Mouse (Mus musculus) lung, postnatal 0 days (tissue): ENCODE results near the gene Cx3cl1. TPM values are rescaled to one million over a fixed set of nuclear protein-coding genes. Genes with fewer than 3 reads are reported as not detected.

Source experiments
- ATAC-seq: fragments of 200-750 bp; cut with Nextera tagmentation; 2 replicates; pipeline ENCODE4 v1.8.0; 2017; ENCODE audit warnings: moderate library complexity
- DNase-seq: peaks from one replicate; pipeline ENCODE4 v3.0.0-alpha.2; 2016; ENCODE audit warnings: low spot score
- H3K27ac ChIP-seq: fragments of 300-500 bp; sonication (generic); 2 replicates; pipeline ENCODE4 v1.5.1; 2014; ENCODE audit warnings: antibody characterized with exemption, mild to moderate bottlenecking, low read length, mixed read lengths
- H3K27me3 ChIP-seq: fragments of 300-500 bp; sonication (generic); replicated peaks from 2 replicates; pipeline ENCODE4 v1.6.1; 2014; ENCODE audit warnings: low read length, mixed read lengths; ENCODE audit not compliant: insufficient read depth
- H3K36me3 ChIP-seq: fragments of 300-500 bp; sonication (generic); 2 replicates; pipeline ENCODE4 v1.6.1; 2014; ENCODE audit warnings: low read length, mixed read lengths; ENCODE audit not compliant: insufficient read depth
- H3K4me1 ChIP-seq: fragments of 300-500 bp; sonication (generic); 2 replicates; pipeline ENCODE4 v1.6.1; 2014; ENCODE audit warnings: antibody characterized with exemption, low read depth, low read length, mixed read lengths; ENCODE audit not compliant: insufficient read depth
- H3K4me2 ChIP-seq: fragments of 300-500 bp; sonication (generic); replicated peaks from 2 replicates; pipeline ENCODE4 v1.6.1; 2014; ENCODE audit warnings: low read depth, mild to moderate bottlenecking, low read length, moderate library complexity, mixed read lengths
- H3K4me3 ChIP-seq: fragments of 300-500 bp; sonication (generic); 2 replicates; pipeline ENCODE4 v1.5.1; 2014; ENCODE audit warnings: low read depth, low read length
- H3K9ac ChIP-seq: fragments of 300-500 bp; sonication (generic); replicated peaks from 2 replicates; pipeline ENCODE4 v1.6.1; 2014; ENCODE audit warnings: low read depth, mild to moderate bottlenecking
- H3K9me3 ChIP-seq: fragments of 300-500 bp; sonication (generic); 2 replicates; pipeline ENCODE4 v1.6.1; 2016; ENCODE audit warnings: low read length, mixed read lengths
- CTCF ChIP-seq: IDR thresholded peaks from 2 replicates; pipeline ENCODE4 v1.5.1; 2016; ENCODE audit warnings: antibody characterized with exemption, mild to moderate bottlenecking
- EP300 ChIP-seq: IDR thresholded peaks from 2 replicates; pipeline ENCODE4 v1.6.1; 2016; ENCODE audit warnings: antibody characterized with exemption, mild to moderate bottlenecking, control low read depth
- WGBS: fragments of 180-500 bp; shearing (Covaris S2); extraction: QIAGEN DNeasy Blood & Tissue Kit; methylation state at CpG from one replicate; pipeline ENCODE4 v1.1.7; 2014; 5-methylcytosine and 5-hydroxymethylcytosine counted together
- polyA plus RNA-seq: library from polyadenylated mRNA; unstranded; fragments of >200 nt; fragmentation: Nextera tagmentation; extraction: Ambion mirVana; gene quantifications from 2 replicates; pipeline ENCODE4 v1.2.1, GENCODE M21; 2015

Gene Cx3cl1
- polyA plus RNA-seq, 1 experiment from 2014 or later, result 8.3 TPM

GRCm38 (mm10) chr8:94825170-94825569, 53.4 kb downstream of the Cx3cl1 start:
- H3K9ac ChIP-seq, result no peak overlapping the region
- no peak overlapping the region for H3K27ac ChIP-seq
- H3K36me3 ChIP-seq, result peaks cover 32% of the 10 kb centered on the region
- H3K9me3 ChIP-seq, result no peaks in the 10 kb centered on the region
- no peak for TF ChIP-seq CTCF
- no peak for TF ChIP-seq EP300
- DNase-seq (no peak), ATAC-seq (no peak)
- H3K27me3 ChIP-seq, result no peaks in the 10 kb centered on the region
- no peak overlapping the region for H3K4me3 ChIP-seq
- H3K4me2 ChIP-seq, result no peak overlapping the region
- no peaks in the 10 kb centered on the region for H3K4me1 ChIP-seq
- 71% methylated on average over 6 of the region's 6 CpGs for WGBS

GRCm38 (mm10) chr8:94826210-94826609, 54.4 kb downstream of the Cx3cl1 start:
- no peak for DNase-seq
- H3K4me1 ChIP-seq, result no peaks in the 10 kb centered on the region
- no peak for ATAC-seq
- H3K36me3 ChIP-seq, result peaks cover 32% of the 10 kb centered on the region
- H3K9me3 ChIP-seq, result no peaks in the 10 kb centered on the region
- WGBS, result 92% methylated on average over 5 of the region's 5 CpGs
- H3K27me3 ChIP-seq, result no peaks in the 10 kb centered on the region
- H3K4me2 ChIP-seq, result no peak overlapping the region
- H3K4me3 ChIP-seq, result no peak overlapping the region
- H3K27ac ChIP-seq, result no peak overlapping the region
- no peak overlapping the region for H3K9ac ChIP-seq
- TF ChIP-seq EP300 (no peak), CTCF (no peak)

- Histone ChIP-seq H3K9ac (no peak overlapping the region), H3K4me3 (no peak overlapping the region), H3K4me2 (no peak overlapping the region), H3K27me3 (no peaks in the 10 kb centered on the region), H3K9me3 (no peaks in the 10 kb centered on the region), H3K27ac (no peak overlapping the region), H3K4me1 (no peaks in the 10 kb centered on the region), H3K36me3 (peaks cover 22% of the 10 kb centered on the region)
- DNase-seq (no peak), ATAC-seq (no peak)
- 78% methylated on average over 6 of the region's 6 CpGs for WGBS
- TF ChIP-seq EP300, result no peak
- TF ChIP-seq CTCF, result no peak
Measured at GRCm38 (mm10) chr8:94828284-94828683, 56.5 kb downstream of the Cx3cl1 start.

Other genes starting within 250 kb of the Cx3cl1 start
- 8.6 and 9.2 TPM in 2 replicates for gene Cpne2, start 239.0 kb upstream of the Cx3cl1 start, polyA plus RNA-seq
- gene Rspry1, start 170.1 kb upstream of the Cx3cl1 start, polyA plus RNA-seq, result 19.4 and 21.3 TPM in 2 replicates
- 40.9 and 47.7 TPM in 2 replicates for gene Fam192a, start 170.0 kb upstream of the Cx3cl1 start, polyA plus RNA-seq
- 120 and 135 TPM in 2 replicates for gene Arl2bp, start 105.4 kb upstream of the Cx3cl1 start, polyA plus RNA-seq
- gene Pllp, start 75.7 kb upstream of the Cx3cl1 start, polyA plus RNA-seq, result 22.8 and 29.1 TPM in 2 replicates
- 0.45 TPM in 2 replicates for gene Ccl22, start 26.4 kb upstream of the Cx3cl1 start, polyA plus RNA-seq
- 5.7 and 9.1 TPM in 2 replicates for gene Ccl17, start 38.4 kb downstream of the Cx3cl1 start, polyA plus RNA-seq
- 47.1 and 51.4 TPM in 2 replicates for gene Coq9, start 66.3 kb downstream of the Cx3cl1 start, polyA plus RNA-seq
- gene Ciapin1, start 66.3 kb downstream of the Cx3cl1 start, polyA plus RNA-seq, result 66.7 and 74.5 TPM in 2 replicates
- 98.4 and 103 TPM in 2 replicates for gene Polr2c, start 85.4 kb downstream of the Cx3cl1 start, polyA plus RNA-seq
- gene Dok4, start 104.3 kb downstream of the Cx3cl1 start, polyA plus RNA-seq, result 42.7 and 47.5 TPM in 2 replicates
- 14.6 and 17.2 TPM in 2 replicates for gene Ccdc102a, start 146.1 kb downstream of the Cx3cl1 start, polyA plus RNA-seq
- gene Adgrg5, start 151.7 kb downstream of the Cx3cl1 start, polyA plus RNA-seq, result 0.19 and 0.31 TPM in 2 replicates
- gene Adgrg1, start 202.7 kb downstream of the Cx3cl1 start, polyA plus RNA-seq, result 33.9 and 39.0 TPM in 2 replicates
- gene Adgrg3, start 245.7 kb downstream of the Cx3cl1 start, polyA plus RNA-seq, result 4.8 and 5.3 TPM in 2 replicates